Mouse (Mus musculus): ENCODE measurements around the gene Gm13698. TPM values are rescaled to one million over a fixed set of nuclear protein-coding genes. Genes with fewer than 3 reads are reported as not detected.
"Not testable (repeated sequence)": the region's sequence is repeated elsewhere in the genome, so short reads cannot be mapped to it uniquely, and the experiment has no call there.

The Gm13698 gene
- polyA plus RNA-seq, 1 experiment from 2014 or later: not detected

- not testable (repeated sequence) for H3K27ac ChIP-seq; H3K4me2 ChIP-seq; H3K9me3 ChIP-seq; H3K4me3 ChIP-seq; H3K36me3 ChIP-seq; ATAC-seq (ENCODE audit: low FRiP score); H3K4me1 ChIP-seq (replicated peaks); H3K9ac ChIP-seq; H3K27me3 ChIP-seq
- WGBS: no CpG with 5 or more reads among the region's 3 CpGs
Measured at GRCm38 (mm10) chr2:83994526-83994925, 39.0 kb downstream of the Gm13698 start.

Other genes with a start within 250 kb of the Gm13698 start
- 20.1 and 27.2 TPM in 2 replicates for gene Itgav, start 231.3 kb upstream of the Gm13698 start, polyA plus RNA-seq (2015; fragmentation: Nextera tagmentation; extraction: Ambion mirVana)
- gene Fam171b, start 143.1 kb upstream of the Gm13698 start, polyA plus RNA-seq (2015; fragmentation: Nextera tagmentation; extraction: Ambion mirVana): 64.6 and 66.3 TPM in 2 replicates
- not detected in 2 replicates for gene Zswim2, start 14.5 kb upstream of the Gm13698 start, polyA plus RNA-seq (2015; fragmentation: Nextera tagmentation; extraction: Ambion mirVana)
- not detected in 2 replicates for gene Gm13693, start 5.8 kb downstream of the Gm13698 start, polyA plus RNA-seq (2015; fragmentation: Nextera tagmentation; extraction: Ambion mirVana)
- gene Gm13695, start 11.6 kb downstream of the Gm13698 start, polyA plus RNA-seq (2015; fragmentation: Nextera tagmentation; extraction: Ambion mirVana): not detected in 2 replicates
- not detected in 2 replicates for gene Gm13696, start 17.4 kb downstream of the Gm13698 start, polyA plus RNA-seq (2015; fragmentation: Nextera tagmentation; extraction: Ambion mirVana)
- not detected in 2 replicates for gene Gm13694, start 23.2 kb downstream of the Gm13698 start, polyA plus RNA-seq (2015; fragmentation: Nextera tagmentation; extraction: Ambion mirVana)
- gene Gm13697, start 29.1 kb downstream of the Gm13698 start, polyA plus RNA-seq (2015; fragmentation: Nextera tagmentation; extraction: Ambion mirVana): not detected in 2 replicates
- gene Gm13691, start 34.9 kb downstream of the Gm13698 start, polyA plus RNA-seq (2015; fragmentation: Nextera tagmentation; extraction: Ambion mirVana): not detected in 2 replicates

Data from hindbrain, embryonic 13.5 days (tissue).